Mouse (Mus musculus) liver, embryonic 14.5 days (tissue): Measurements from ENCODE around the gene C130073F10Rik.
"Not testable (repeated sequence)": the region's sequence is repeated elsewhere in the genome, so short reads cannot be mapped to it uniquely, and the experiment has no call there.

Experiments
- CTCF ChIP-seq: IDR thresholded peaks from 2 replicates; pipeline ENCODE4 v1.5.1; 2016; ENCODE audit warnings: antibody characterized with exemption, low read depth, control low read depth
- EP300 ChIP-seq: IDR thresholded peaks from 2 replicates; pipeline ENCODE4 v1.6.1; 2016; ENCODE audit warnings: antibody characterized with exemption, low read depth

DNA sequence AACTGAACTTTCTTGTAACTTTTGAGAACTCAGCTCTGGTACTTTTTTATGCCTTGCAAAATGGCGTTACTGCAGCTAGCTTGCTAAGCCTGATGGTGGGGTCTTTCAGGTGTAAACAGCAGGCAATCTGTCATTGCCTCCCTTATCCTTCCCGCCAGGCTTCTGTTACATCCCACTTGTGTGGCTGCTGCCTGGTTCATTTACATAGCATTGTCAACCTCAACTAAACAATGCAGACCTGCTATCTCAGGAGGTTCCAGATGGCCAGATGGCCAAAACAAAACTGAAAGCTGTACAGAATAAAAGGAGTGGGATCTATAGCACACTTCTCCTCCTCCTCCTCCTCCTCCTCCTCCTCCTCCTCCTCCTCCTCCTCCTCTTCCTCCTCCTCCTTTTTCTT is 21.6 kb downstream of the C130073F10Rik start:
- not testable (repeated sequence) for TF ChIP-seq CTCF, EP300
